Mouse (Mus musculus): ENCODE measurements around the gene Cbfa2t3. TPM values are rescaled to one million over a fixed set of nuclear protein-coding genes. Genes with fewer than 3 reads are reported as not detected.

The Cbfa2t3 gene
- polyA plus RNA-seq, 1 experiment from 2014 or later = 20.2 TPM

DNA sequence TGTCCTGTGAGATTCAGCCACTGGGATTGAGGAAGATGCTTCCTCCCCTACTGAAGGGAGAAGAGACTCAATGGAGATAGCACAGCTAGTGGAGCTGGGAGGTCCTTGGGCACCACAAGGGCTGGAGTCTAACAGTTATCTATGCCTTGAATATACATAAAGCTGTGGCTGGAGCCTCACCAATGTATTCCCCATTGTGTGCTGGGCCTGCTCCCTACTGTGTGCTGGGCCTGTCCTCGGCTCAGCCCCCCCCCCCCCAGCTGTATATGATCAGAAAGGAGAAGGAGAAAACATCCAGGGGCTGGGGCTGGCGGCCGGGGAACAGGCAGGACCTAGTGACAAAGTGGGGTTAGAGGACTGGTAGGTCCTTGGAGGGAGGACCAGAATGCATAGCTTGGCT lies 36.2 kb upstream of the Cbfa2t3 start:
- WGBS = 55% methylated on average over 3 of the region's 3 CpGs
- peak overlapping the region; percentile 70 for H3K27ac ChIP-seq
- no peak for ATAC-seq
- no peak overlapping the region for H3K4me2 ChIP-seq (replicated peaks)
- no peaks in the 10 kb centered on the region for H3K9me3 ChIP-seq
- H3K36me3 ChIP-seq = no peaks in the 10 kb centered on the region
- peaks cover 3% of the 10 kb centered on the region for H3K27me3 ChIP-seq
- H3K9ac ChIP-seq (replicated peaks) = no peak overlapping the region
- H3K4me3 ChIP-seq (replicated peaks) = no peak overlapping the region
- H3K4me1 ChIP-seq (replicated peaks) = peaks cover 57% of the 10 kb centered on the region

GRCm38 (mm10) chr8:122728630-122729029 lies 29.7 kb upstream of the Cbfa2t3 start:
- no peak overlapping the region for H3K4me2 ChIP-seq (replicated peaks)
- ATAC-seq = 0 out of 2 replicates have a peak, but pooled peaks have one; percentile 13
- H3K36me3 ChIP-seq = no peaks in the 10 kb centered on the region
- H3K9me3 ChIP-seq = no peaks in the 10 kb centered on the region
- H3K9ac ChIP-seq (replicated peaks) = no peak overlapping the region
- H3K4me3 ChIP-seq (replicated peaks) = no peak overlapping the region
- peaks cover 11% of the 10 kb centered on the region for H3K4me1 ChIP-seq (replicated peaks)
- H3K27me3 ChIP-seq = peaks cover 3% of the 10 kb centered on the region
- 3% methylated on average over 3 of the region's 3 CpGs for whole genome bisulfite sequencing
- no peak overlapping the region for H3K27ac ChIP-seq

GRCm38 (mm10) chr8:122727412-122727811 lies 28.5 kb upstream of the Cbfa2t3 start:
- Histone ChIP-seq H3K4me3 (replicated peaks) (no peak overlapping the region), H3K4me2 (replicated peaks) (no peak overlapping the region), H3K27ac (no peak overlapping the region), H3K9ac (replicated peaks) (no peak overlapping the region), H3K27me3 (peaks cover 5% of the 10 kb centered on the region), H3K4me1 (replicated peaks) (peaks cover 10% of the 10 kb centered on the region; the same call in 1 of the 2 replicates), H3K36me3 (no peaks in the 10 kb centered on the region), H3K9me3 (no peaks in the 10 kb centered on the region)
- WGBS = 70% methylated on average over 5 of the region's 5 CpGs
- no peak for ATAC-seq

DNA sequence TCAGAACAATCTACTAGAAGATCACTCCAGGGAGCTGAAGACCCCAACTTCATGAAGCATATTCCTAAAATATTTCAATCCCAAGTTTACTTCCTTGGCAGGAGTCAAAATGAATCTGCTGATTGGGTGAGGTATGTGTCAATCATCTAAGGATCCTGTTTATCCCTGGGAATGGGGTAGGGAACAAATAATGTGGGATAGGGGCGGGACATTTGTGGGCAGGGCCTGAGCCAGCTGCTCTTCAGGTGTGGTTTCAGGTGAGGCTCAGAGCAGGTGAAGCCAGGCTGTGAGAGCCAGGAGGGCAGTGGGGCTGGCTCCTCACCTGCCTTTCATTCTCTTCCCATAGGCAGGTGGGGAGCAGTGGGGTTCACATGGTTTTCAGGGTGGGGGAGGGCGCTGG lies 27.9 kb upstream of the Cbfa2t3 start:
- peaks cover 16% of the 10 kb centered on the region for H3K4me1 ChIP-seq (replicated peaks)
- H3K27ac ChIP-seq = no peak overlapping the region
- H3K4me3 ChIP-seq (replicated peaks) = no peak overlapping the region
- 46% methylated on average over 2 of the region's 2 CpGs for WGBS
- H3K27me3 ChIP-seq = peaks cover 9% of the 10 kb centered on the region
- ATAC-seq = no peak
- H3K4me2 ChIP-seq (replicated peaks) = no peak overlapping the region
- H3K36me3 ChIP-seq = no peaks in the 10 kb centered on the region
- no peak overlapping the region for H3K9ac ChIP-seq (replicated peaks)
- H3K9me3 ChIP-seq = no peaks in the 10 kb centered on the region

GRCm38 (mm10) chr8:122725187-122725586 lies 26.3 kb upstream of the Cbfa2t3 start:
- Histone ChIP-seq H3K9ac (replicated peaks) (no peak overlapping the region), H3K9me3 (no peaks in the 10 kb centered on the region), H3K4me2 (replicated peaks) (no peak overlapping the region), H3K27me3 (peaks cover 10% of the 10 kb centered on the region), H3K4me3 (replicated peaks) (no peak overlapping the region), H3K4me1 (replicated peaks) (peaks cover 32% of the 10 kb centered on the region), H3K27ac (no peak overlapping the region), H3K36me3 (no peaks in the 10 kb centered on the region)
- ATAC-seq = no peak
- 93% methylated on average over 6 of the region's 6 CpGs for WGBS

- WGBS = 57% methylated on average over 14 of the region's 14 CpGs
- Histone ChIP-seq H3K27me3 (peaks cover 7% of the 10 kb centered on the region), H3K4me2 (replicated peaks) (peak overlapping the region; percentile 37), H3K9ac (replicated peaks) (peak overlapping the region; percentile 45; the same call in 1 of the 2 replicates), H3K4me3 (replicated peaks) (no peak overlapping the region), H3K4me1 (replicated peaks) (peaks cover 36% of the 10 kb centered on the region), H3K36me3 (no peaks in the 10 kb centered on the region), H3K9me3 (no peaks in the 10 kb centered on the region), H3K27ac (peak overlapping the region; percentile 91)
- ATAC-seq = peak; percentile 65
Observed at GRCm38 (mm10) chr8:122720811-122721640, 22.1 kb upstream of the Cbfa2t3 start.

GRCm38 (mm10) chr8:122720070-122720729 lies 21.3 kb upstream of the Cbfa2t3 start:
- peak; percentile 86 for ATAC-seq
- 7% methylated on average over 25 of the region's 25 CpGs for WGBS

GRCm38 (mm10) chr8:122719500-122720065 lies 20.7 kb upstream of the Cbfa2t3 start:
- 0 out of 2 replicates have a peak overlapping the region, but pooled peaks have one; percentile 9 for H3K4me3 ChIP-seq (replicated peaks)
- peak; percentile 57 for ATAC-seq
- H3K36me3 ChIP-seq = no peaks in the 10 kb centered on the region
- 25% methylated on average over 7 of the region's 7 CpGs for WGBS
- peak overlapping the region; percentile 91 for H3K27ac ChIP-seq
- H3K27me3 ChIP-seq = peaks cover 7% of the 10 kb centered on the region
- H3K9me3 ChIP-seq = no peaks in the 10 kb centered on the region
- peaks cover 36% of the 10 kb centered on the region for H3K4me1 ChIP-seq (replicated peaks)
- H3K4me2 ChIP-seq (replicated peaks) = peak overlapping the region; percentile 37
- no peak overlapping the region; the same call in 1 of the 2 replicates for H3K9ac ChIP-seq (replicated peaks)

More at GRCm38 (mm10) chr8:122720070-122720729, 21.3 kb upstream of the Cbfa2t3 start:
- H3K4me3 ChIP-seq (replicated peaks) = peak overlapping the region; percentile 9
- H3K27ac ChIP-seq = peak overlapping the region; percentile 91
- H3K36me3 ChIP-seq = no peaks in the 10 kb centered on the region
- H3K4me1 ChIP-seq (replicated peaks) = peaks cover 36% of the 10 kb centered on the region
- peak overlapping the region; percentile 45 for H3K9ac ChIP-seq (replicated peaks)
- peaks cover 7% of the 10 kb centered on the region for H3K27me3 ChIP-seq
- no peaks in the 10 kb centered on the region for H3K9me3 ChIP-seq
- peak overlapping the region; percentile 37 for H3K4me2 ChIP-seq (replicated peaks)

GRCm38 (mm10) chr8:122718711-122719499 lies 20.0 kb upstream of the Cbfa2t3 start:
- peak overlapping the region; percentile 91; the same call in 1 of the 2 replicates for H3K27ac ChIP-seq
- H3K36me3 ChIP-seq = no peaks in the 10 kb centered on the region
- no peak overlapping the region for H3K4me2 ChIP-seq (replicated peaks)
- WGBS = 86% methylated on average over 14 of the region's 14 CpGs
- no peak for ATAC-seq
- H3K4me3 ChIP-seq (replicated peaks) = no peak overlapping the region
- peaks cover 7% of the 10 kb centered on the region for H3K27me3 ChIP-seq
- H3K9ac ChIP-seq (replicated peaks) = no peak overlapping the region
- peaks cover 36% of the 10 kb centered on the region for H3K4me1 ChIP-seq (replicated peaks)
- no peaks in the 10 kb centered on the region for H3K9me3 ChIP-seq

DNA sequence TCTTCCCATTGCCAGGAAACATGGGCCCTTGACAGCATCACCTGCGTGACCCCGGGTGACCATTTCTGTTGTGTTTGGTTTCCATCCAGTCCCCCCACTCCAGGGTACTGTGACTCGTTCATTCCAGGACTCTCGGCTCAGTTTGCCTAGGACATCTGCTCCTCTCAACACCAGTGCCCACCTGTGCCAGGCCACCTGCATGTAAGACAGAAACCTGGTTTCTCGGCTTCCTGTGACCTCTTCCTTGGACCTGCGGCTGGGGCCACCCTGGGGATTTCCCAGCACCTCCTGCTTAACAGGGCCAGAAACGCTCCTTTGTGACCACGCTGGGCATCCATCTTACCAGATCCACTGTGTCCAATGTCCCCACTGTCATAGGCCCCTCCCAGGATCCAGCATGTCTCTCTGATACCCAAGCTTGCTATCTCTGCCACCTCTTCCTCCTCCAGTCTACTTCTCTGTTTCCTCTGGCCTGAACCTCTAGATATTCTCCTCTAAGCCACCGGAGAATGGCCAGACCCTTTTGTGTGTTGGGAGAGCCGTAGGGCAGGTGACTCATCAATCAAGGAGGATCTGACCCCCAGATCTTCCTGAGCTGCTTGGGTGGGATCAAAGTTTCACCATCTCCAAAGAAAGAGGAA lies 19.1 kb upstream of the Cbfa2t3 start:
- Histone ChIP-seq H3K9me3 (no peaks in the 10 kb centered on the region), H3K9ac (replicated peaks) (no peak overlapping the region), H3K27ac (no peak overlapping the region), H3K4me3 (replicated peaks) (no peak overlapping the region), H3K4me1 (replicated peaks) (peaks cover 36% of the 10 kb centered on the region), H3K4me2 (replicated peaks) (no peak overlapping the region), H3K36me3 (no peaks in the 10 kb centered on the region), H3K27me3 (peaks cover 7% of the 10 kb centered on the region)
- ATAC-seq = no peak
- 89% methylated on average over 10 of the region's 10 CpGs for WGBS

GRCm38 (mm10) chr8:122716566-122716965 lies 17.7 kb upstream of the Cbfa2t3 start:
- no peak overlapping the region for H3K9ac ChIP-seq (replicated peaks)
- no peaks in the 10 kb centered on the region for H3K9me3 ChIP-seq
- no peaks in the 10 kb centered on the region for H3K27me3 ChIP-seq
- no peak overlapping the region for H3K4me2 ChIP-seq (replicated peaks)
- 83% methylated on average over 8 of the region's 8 CpGs for WGBS
- no peaks in the 10 kb centered on the region for H3K36me3 ChIP-seq
- H3K27ac ChIP-seq = no peak overlapping the region
- H3K4me1 ChIP-seq (replicated peaks) = peaks cover 39% of the 10 kb centered on the region
- no peak for ATAC-seq
- H3K4me3 ChIP-seq (replicated peaks) = no peak overlapping the region
